Mouse (Mus musculus): ENCODE measurements around the gene Hist1h2ap.
"Not testable (repeated sequence)": the region's sequence is repeated elsewhere in the genome, so short reads cannot be mapped to it uniquely, and the experiment has no call there.

The Hist1h2ap gene

DNA sequence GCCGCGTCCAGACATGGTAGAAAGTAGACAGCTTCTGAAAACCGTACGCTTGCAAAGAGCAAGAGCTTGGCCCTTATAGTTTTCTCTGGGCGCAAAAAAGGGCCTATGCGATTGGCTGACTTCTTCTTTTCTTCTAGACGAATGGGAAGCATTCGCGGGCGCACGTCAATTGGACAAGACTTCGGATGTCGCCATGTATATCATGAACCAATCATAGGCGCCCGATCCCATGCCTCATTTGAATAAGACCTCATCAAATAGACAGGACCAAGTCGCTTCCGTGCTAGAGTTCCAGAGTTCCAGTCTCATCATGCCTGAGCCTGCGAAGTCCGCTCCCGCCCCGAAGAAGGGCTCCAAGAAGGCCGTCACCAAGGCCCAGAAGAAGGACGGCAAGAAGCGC is at the start of gene Hist1h2ap, which contains the start of gene Hist1h2br:
Gene Hist1h2ap (minus strand): TSS at position 47 of the 400 bp plus-strand sequence.
Gene Hist1h2br (plus strand): TSS at position 283 of the 400 bp plus-strand sequence.
- not testable (repeated sequence) for DNase-seq (ENCODE audit: low spot score in 2 of 2)

DNA sequence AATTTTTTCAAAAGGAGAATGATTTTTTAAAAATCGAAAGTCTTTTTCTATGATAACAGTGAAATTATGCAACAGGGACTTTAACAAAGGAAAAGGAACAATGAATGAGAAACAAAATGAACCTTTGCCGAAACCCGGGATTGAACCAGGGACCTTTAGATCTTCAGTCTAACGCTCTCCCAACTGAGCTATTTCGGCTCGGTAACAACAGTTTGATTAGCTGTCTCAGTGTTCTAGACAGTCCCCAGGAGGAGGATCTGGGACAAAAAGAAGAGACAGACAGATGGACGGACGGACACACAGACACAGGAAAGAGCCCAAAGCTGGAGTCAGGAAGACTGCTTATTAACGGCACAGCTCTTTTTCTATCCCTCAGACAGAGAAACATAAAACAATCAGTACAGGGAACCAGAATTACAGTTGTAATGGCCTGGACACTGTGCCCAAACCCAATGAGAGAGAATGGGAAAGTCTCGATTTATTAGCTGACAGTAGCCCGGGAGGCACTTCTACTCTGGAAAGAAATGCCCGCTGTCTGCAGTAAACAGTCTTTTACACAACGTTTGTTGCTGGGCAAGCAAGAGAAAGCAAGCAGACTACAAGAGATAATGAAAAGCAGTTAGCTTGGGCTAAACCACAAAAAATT is 49.6 kb upstream of the Hist1h2ap start:
- peak in 1 of 2 experiments; percentile 37 for DNase-seq (ENCODE audit: low spot score in 2 of 2)

DNA sequence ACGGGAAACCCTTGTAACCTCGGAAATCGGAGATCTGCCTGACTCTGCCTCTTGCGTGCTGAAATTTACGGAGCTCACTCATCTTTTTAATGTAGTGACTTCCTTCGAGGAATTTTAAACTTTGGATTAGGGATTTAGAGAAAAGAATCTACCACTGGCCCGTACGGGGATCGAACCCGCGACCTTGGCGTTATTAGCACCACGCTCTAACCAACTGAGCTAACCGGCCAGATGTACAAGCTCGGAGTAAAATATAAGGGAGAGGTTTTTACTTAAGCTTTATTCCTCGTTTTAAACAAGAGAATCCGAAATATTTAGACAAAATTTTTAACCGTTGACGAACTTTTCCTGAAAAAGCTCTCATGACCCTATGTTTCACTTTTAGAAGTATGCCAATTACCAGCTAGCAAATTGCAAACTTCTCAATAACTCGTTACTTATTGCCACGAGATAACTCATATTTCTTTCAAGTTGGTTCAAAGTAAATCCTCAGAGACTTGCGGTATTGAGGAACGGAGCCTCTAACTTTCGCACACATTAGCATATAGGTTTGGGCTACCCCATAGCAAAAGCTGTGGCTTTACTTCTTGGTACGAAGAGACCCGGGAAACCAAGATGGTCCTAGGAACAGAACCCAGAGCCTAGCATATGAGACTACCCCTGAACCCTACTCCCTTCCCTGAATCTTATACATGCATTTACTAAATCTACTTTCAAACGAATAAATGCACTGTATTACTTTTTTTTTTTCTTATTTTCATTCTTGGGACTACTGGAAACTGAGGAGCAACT is 48.8 kb upstream of the Hist1h2ap start:
- DNase-seq (ENCODE audit: low spot score in 2 of 2): peak; percentile 19 to 58

- no peak for DNase-seq (ENCODE audit: low spot score in 2 of 2)
Observed at GRCm38 (mm10) chr13:21880735-21881134, 47.4 kb upstream of the Hist1h2ap start.

GRCm38 (mm10) chr13:21865503-21865902 is 32.2 kb upstream of the Hist1h2ap start:
- DNase-seq (ENCODE audit: low spot score in 2 of 2): not testable (repeated sequence)

- DNase-seq (ENCODE audit: low spot score in 2 of 2): no peak
Observed at GRCm38 (mm10) chr13:21861608-21862007, 28.3 kb upstream of the Hist1h2ap start.

DNA sequence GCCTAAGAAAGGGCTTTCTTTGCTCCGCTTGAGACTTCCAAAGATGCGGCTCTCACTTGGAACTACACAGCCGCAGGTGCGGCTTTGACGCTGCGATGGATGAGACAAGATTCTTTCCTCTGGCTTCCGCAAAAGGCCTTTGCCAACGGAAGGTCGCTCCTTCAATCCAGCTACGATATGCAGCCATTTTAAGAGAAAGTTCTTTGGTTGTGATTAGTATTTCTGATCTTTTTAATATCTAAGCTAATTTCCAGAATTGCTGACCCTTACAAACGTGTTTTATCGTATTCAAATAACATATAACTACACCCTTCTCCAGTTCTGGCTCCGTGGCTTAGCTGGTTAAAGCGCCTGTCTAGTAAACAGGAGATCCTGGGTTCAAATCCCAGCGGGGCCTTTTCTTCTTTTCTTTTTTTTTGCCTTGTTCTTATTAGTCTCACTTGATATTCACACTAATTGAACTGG is 22.4 kb upstream of the Hist1h2ap start:
- DNase-seq (ENCODE audit: low spot score in 2 of 2): peak; percentile 16 to 38

DNA sequence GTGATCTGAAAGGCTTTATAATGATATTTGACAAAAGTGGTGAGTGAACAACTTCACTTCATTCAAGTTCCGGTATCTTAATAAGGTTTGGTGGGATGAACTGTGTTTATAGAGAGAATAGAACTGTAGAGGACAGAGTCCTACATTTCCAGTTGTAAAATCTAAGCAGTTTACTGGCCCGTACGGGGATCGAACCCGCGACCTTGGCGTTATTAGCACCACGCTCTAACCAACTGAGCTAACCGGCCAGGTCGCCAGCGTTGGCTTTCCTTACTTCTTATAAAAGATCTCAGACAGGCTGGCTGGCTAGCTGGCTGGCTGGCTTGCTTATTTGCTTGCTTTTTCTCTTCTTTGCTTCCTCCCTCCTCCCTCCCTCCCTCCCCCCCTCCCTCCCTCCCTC is 21.8 kb upstream of the Hist1h2ap start:
- DNase-seq (ENCODE audit: low spot score in 2 of 2): peak; percentile 69 to 78

DNA sequence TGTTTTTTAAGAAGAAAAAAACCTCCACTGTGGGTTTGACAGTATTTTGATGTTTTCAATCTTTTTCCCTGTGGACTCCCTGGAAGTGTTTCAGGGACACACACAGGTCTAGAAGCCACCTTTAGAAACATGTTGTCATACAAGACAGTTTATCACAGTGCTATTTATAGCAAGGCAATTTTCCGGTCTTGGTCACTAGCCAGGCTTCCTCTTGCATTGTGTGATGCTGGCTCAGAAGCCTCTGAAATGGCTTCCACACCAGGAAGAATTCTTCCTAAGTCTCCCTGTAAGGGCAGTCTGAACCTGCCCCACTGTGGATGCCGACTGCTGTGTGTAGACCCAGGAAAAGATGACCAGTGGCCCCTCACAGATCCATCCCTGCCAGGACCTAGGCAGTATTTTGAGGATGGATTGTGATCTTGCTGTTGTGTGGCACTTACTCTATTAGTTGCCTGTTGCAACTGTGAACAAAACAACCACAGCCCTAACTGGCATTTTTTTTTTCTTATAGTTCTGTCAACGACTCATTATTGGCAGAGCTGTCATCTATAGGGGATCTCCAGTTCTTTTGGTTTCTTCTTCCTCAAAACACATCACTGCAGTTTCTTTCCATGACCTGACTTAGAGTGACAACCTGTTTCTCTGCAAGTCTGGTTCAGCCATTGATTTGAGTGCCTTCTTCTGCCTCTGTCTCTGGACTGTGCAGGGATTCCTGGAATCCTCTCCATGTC is 19.1 kb upstream of the Hist1h2ap start:
- no peak for DNase-seq (ENCODE audit: low spot score in 2 of 2)

DNA sequence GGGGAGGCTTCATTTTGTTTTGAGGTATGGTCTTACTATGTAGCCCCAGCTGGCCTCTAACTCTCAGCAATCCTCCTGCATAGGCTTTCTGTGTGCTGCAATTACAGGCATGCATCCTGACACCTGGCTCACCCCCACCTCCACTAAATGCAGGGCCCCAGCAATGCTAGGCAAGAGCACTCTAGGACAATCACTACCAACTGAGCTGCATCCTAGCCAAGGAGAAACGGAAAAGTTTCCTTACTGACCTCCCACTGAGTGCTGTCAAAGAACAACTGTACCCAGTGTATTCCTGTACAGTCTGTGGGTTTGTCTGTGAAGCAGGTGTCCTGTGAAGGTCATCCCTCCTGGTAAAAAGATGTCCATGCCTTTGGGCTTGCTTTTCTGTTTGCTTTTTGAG is 17.4 kb upstream of the Hist1h2ap start:
- DNase-seq (ENCODE audit: low spot score in 2 of 2): not testable (repeated sequence)

GRCm38 (mm10) chr13:21847883-21848282 is 14.6 kb upstream of the Hist1h2ap start:
- no peak for DNase-seq (ENCODE audit: low spot score in 2 of 2)

DNA sequence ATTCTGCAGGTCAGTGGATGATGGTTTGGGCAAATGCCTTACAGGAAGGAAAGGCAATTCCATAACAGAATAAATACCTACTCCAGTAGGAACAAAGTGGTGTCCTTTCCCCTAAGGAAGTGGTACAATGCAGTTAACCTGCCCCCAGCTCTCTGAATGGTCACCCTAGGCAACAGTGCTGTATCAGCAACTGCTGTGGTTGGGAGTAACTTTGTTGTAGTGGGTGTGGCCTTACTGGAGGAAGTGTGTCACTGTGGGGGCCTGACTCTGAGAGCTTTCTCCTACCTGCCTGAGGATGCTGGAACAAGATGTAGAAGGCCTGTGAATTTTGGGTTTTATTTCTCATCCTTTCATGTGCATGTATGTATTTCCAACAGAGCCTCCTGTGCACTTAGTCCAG is 13.0 kb upstream of the Hist1h2ap start:
- not testable (repeated sequence) for DNase-seq (ENCODE audit: low spot score in 2 of 2)

GRCm38 (mm10) chr13:21840508-21840907 is 7.2 kb upstream of the Hist1h2ap start:
- not testable (repeated sequence) for DNase-seq (ENCODE audit: low spot score in 2 of 2)

DNA sequence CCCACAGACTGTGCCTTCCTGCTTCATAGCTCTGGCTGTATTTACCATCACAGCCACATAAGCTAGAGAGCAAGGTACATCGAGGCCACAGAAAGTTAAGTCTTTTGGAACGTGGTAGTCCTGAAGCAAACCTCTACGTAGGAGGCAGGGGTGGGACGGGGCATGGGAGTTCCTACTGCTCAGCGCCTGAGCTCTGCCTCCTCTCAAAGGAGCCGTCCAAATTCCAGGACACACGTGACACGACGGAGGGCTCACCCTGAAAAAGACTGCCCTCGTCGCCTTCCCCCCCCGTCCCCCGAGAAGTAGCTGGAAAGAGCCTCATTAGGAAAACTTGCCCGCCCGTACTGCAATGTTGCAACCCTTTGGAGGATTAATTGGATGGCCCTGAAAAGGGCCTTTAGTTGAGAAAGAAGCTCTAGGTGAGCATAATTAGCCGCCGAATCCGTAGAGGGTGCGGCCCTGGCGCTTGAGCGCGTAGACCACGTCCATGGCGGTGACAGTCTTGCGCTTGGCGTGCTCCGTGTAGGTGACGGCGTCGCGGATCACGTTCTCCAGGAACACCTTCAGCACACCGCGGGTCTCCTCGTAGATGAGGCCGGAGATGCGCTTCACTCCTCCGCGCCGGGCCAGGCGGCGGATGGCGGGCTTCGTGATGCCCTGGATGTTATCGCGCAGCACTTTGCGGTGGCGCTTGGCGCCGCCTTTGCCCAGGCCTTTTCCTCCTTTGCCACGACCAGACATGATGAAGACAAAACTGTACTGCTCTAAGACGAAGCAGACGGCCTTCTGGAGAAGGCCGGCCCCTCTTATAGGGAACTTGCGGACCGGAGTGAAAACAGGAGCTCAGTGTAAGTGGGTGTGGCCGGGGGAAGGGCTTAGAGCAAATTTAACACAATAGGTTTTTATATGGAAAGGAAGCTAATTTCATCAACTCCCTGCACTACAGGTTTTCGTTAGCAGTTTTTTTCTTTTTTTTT is 1.6 kb downstream of the Hist1h2ap start, which contains the start of gene Hist1h4n:
Gene Hist1h4n (minus strand): TSS at position 779 of the 977 bp plus-strand sequence.
- peak; percentile 40 to 45 for DNase-seq (ENCODE audit: low spot score in 2 of 2)

GRCm38 (mm10) chr13:21830344-21830743 is 3.0 kb downstream of the Hist1h2ap start:
- DNase-seq (ENCODE audit: low spot score in 2 of 2): peak; percentile 29 to 33

GRCm38 (mm10) chr13:21828511-21828910 is 4.8 kb downstream of the Hist1h2ap start:
- no peak for DNase-seq (ENCODE audit: low spot score in 2 of 2)

- DNase-seq (ENCODE audit: low spot score in 2 of 2): not testable (repeated sequence)
Observed at GRCm38 (mm10) chr13:21820082-21820890, 13.0 kb downstream of the Hist1h2ap start.

- DNase-seq (ENCODE audit: low spot score in 2 of 2): peak in 1 of 2 experiments; percentile 23
Observed at GRCm38 (mm10) chr13:21812092-21812491, 21.2 kb downstream of the Hist1h2ap start.

DNA sequence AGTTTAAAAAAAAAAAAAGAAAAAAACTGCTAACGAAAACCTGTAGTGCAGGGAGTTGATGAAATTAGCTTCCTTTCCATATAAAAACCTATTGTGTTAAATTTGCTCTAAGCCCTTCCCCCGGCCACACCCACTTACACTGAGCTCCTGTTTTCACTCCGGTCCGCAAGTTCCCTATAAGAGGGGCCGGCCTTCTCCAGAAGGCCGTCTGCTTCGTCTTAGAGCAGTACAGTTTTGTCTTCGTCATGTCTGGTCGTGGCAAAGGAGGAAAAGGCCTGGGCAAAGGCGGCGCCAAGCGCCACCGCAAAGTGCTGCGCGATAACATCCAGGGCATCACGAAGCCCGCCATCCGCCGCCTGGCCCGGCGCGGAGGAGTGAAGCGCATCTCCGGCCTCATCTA is 21.8 kb downstream of the Hist1h2ap start, which contains the start of gene Hist1h4m:
Gene Hist1h4m (plus strand): TSS at position 208 of the 400 bp plus-strand sequence.
- peak; percentile 54 to 58 for DNase-seq (ENCODE audit: low spot score in 2 of 2)

- DNase-seq (ENCODE audit: low spot score in 2 of 2): not testable (repeated sequence)
Observed at GRCm38 (mm10) chr13:21811074-21811473, 22.2 kb downstream of the Hist1h2ap start.

Measured in spleen, postnatal 10 days (tissue).